8 mouse cellular contexts compared by ENCODE assay signal in genomic region chr7:80246148-80246721, GRCm38 (mm10). TPM values are rescaled to one million over a fixed set of nuclear protein-coding genes. Genes with fewer than 3 reads are reported as not detected.
DNase-seq lines count a peak whose midpoint lies in the region; ATAC-seq and TF ChIP-seq lines count a peak whose summit lies in the region.

TSS of gene Ttll13 (plus strand) at chr7:80246376.

- peak within 1 kb of the TSS; percentile 84 for H3K4me3 ChIP-seq in E14TG2a.4 (replicated peaks; ENCODE audit: low read length)
- H3K4me3 ChIP-seq in forebrain, embryonic 12.5 days (replicated peaks) = peak within 1 kb of the TSS; percentile 48
- peak within 1 kb of the TSS; percentile 80 for H3K4me3 ChIP-seq in liver, postnatal 0 days (ENCODE audit: low read depth, low read length)
- H3K4me3 ChIP-seq in neural tube, embryonic 14.5 days (ENCODE audit: low read depth, low read length) = peak within 1 kb of the TSS; percentile 60

- peak; percentile 98 for ATAC-seq in forebrain, embryonic 12.5 days (ENCODE audit: low FRiP score)
- ATAC-seq in liver, postnatal 0 days = peak; percentile 99
- peak; percentile 98 for ATAC-seq in neural tube, embryonic 14.5 days (ENCODE audit: low read depth)

- DNase-seq in c-Kit-positive CD71-positive TER-119-positive erythroid progenitor cells, embryonic 14.5 days (ENCODE audit: low spot score) = peak; percentile 96
- peak; percentile 98 for DNase-seq in heart, postnatal 10 days
- peak; percentile 86 for DNase-seq in large intestine, adult 2 months (ENCODE audit: low read depth, low spot score)
- peak; percentile 98 for DNase-seq in liver, postnatal 0 days
- DNase-seq in testis, postnatal 10 days (ENCODE audit: low spot score) = peak; percentile 99

- peak within 1 kb of the TSS; percentile 83 for H3K27ac ChIP-seq in forebrain, embryonic 12.5 days
- H3K27ac ChIP-seq in liver, postnatal 0 days (ENCODE audit: low read depth) = peak within 1 kb of the TSS; percentile 78
- H3K27ac ChIP-seq in neural tube, embryonic 14.5 days (ENCODE audit: low read depth, low read length) = peak within 1 kb of the TSS; percentile 87

- H3K27me3 ChIP-seq in E14TG2a.4 (ENCODE audit: insufficient read depth, low read length) = no peaks in the 10 kb centered on the region; the same call in 1 of the 2 replicates
- peaks cover 4% of the 10 kb centered on the region; the same call in 1 of the 2 replicates for H3K27me3 ChIP-seq in forebrain, embryonic 12.5 days
- no peaks in the 10 kb centered on the region for H3K27me3 ChIP-seq in liver, postnatal 0 days (ENCODE audit: insufficient read depth, low read length)
- H3K27me3 ChIP-seq in neural tube, embryonic 14.5 days (ENCODE audit: control insufficient read depth, insufficient read depth, low read length) = no peaks in the 10 kb centered on the region

- peak within 1 kb of the TSS; percentile 61 for H3K9ac ChIP-seq in forebrain, embryonic 12.5 days
- peak within 1 kb of the TSS; percentile 73 for H3K9ac ChIP-seq in liver, postnatal 0 days (replicated peaks)
- peak within 1 kb of the TSS; percentile 63 for H3K9ac ChIP-seq in neural tube, embryonic 14.5 days (replicated peaks; ENCODE audit: low read depth, low read length)

- intact Hi-C loops in heart, postnatal 10 days (cut with DNase I) = no loop called here

- peak; percentile 60; the same call in 1 of the 2 replicates for TF ChIP-seq EP300 in liver, postnatal 0 days (IDR thresholded peaks at IDR 0.05; ENCODE audit: low read depth)

- peak within 1 kb of the TSS; percentile 65 for H3K4me2 ChIP-seq in forebrain, embryonic 12.5 days
- H3K4me2 ChIP-seq in liver, postnatal 0 days (ENCODE audit: low read depth, low read length) = peak within 1 kb of the TSS; percentile 93
- peak within 1 kb of the TSS; percentile 56 for H3K4me2 ChIP-seq in neural tube, embryonic 14.5 days (ENCODE audit: low read depth, low read length)

- no peak for TF ChIP-seq CTCF in E14TG2a.4 (conservative IDR thresholded peaks at IDR 0.05; ENCODE audit: low read length)
- peak; percentile 59 for TF ChIP-seq CTCF in liver, postnatal 0 days (IDR thresholded peaks at IDR 0.05; ENCODE audit: low read depth)

- no peaks in the 10 kb centered on the region for H3K9me3 ChIP-seq in E14TG2a.4 (ENCODE audit: low read length)
- H3K9me3 ChIP-seq in forebrain, embryonic 12.5 days = no peaks in the 10 kb centered on the region
- no peaks in the 10 kb centered on the region for H3K9me3 ChIP-seq in liver, postnatal 0 days (ENCODE audit: low read length)
- no peaks in the 10 kb centered on the region for H3K9me3 ChIP-seq in neural tube, embryonic 14.5 days (ENCODE audit: control insufficient read depth, low read length)

- WGBS in forebrain, embryonic 12.5 days = under 1% methylated on average over 48 of the region's 48 CpGs
- WGBS in large intestine, adult 2 months = under 1% methylated on average over 48 of the region's 48 CpGs
- WGBS in liver, postnatal 0 days (ENCODE audit: insufficient replicate concordance) = under 1% methylated on average over 48 of the region's 48 CpGs
- under 1% methylated on average over 48 of the region's 48 CpGs for WGBS in neural tube, embryonic 14.5 days

- peaks cover 5% of the 10 kb centered on the region for H3K36me3 ChIP-seq in E14TG2a.4 (ENCODE audit: insufficient read depth, low read length)
- no peaks in the 10 kb centered on the region for H3K36me3 ChIP-seq in forebrain, embryonic 12.5 days (replicated peaks)
- no peaks in the 10 kb centered on the region for H3K36me3 ChIP-seq in liver, postnatal 0 days (replicated peaks; ENCODE audit: insufficient read depth, low read length)
- no peaks in the 10 kb centered on the region for H3K36me3 ChIP-seq in neural tube, embryonic 14.5 days (ENCODE audit: control insufficient read depth, insufficient read depth, low read length)

- H3K4me1 ChIP-seq in E14TG2a.4 (replicated peaks; ENCODE audit: low read depth, low read length) = peaks cover 48% of the 10 kb centered on the region
- no peaks in the 10 kb centered on the region for H3K4me1 ChIP-seq in forebrain, embryonic 12.5 days
- peaks cover 11% of the 10 kb centered on the region for H3K4me1 ChIP-seq in liver, postnatal 0 days (ENCODE audit: insufficient read depth)
- no peaks in the 10 kb centered on the region for H3K4me1 ChIP-seq in neural tube, embryonic 14.5 days (ENCODE audit: control insufficient read depth, insufficient read depth, low read length)

RNA-seq across cellular contexts. Expression of gene Ttll13, which starts in this region (rescaled TPM):
- polyA plus RNA-seq in forebrain, embryonic 12.5 days (2016; fragmentation: Nextera tagmentation; extraction: Ambion mirVana) = 1.1 and 1.3 TPM in 2 replicates
- total RNA-seq in heart, postnatal 10 days (2021) = under 1 TPM; 0.45 to 0.74 TPM
- polyA plus RNA-seq in large intestine, adult 2 months (2012; rRNA removed) = 0.05 and 0.12 TPM in 2 replicates
- 0.43 TPM in 2 replicates for polyA plus RNA-seq in liver, postnatal 0 days (2015; fragmentation: Nextera tagmentation; extraction: Ambion mirVana)
- 3.1 and 4.2 TPM in 2 replicates for polyA plus RNA-seq in neural tube, embryonic 14.5 days (2014; fragmentation: Nextera tagmentation; extraction: Ambion mirVana)

Comparison
In these comparisons a context has a peak if more than half of its experiments do, and no peak if none do; other contexts are left out.
1. Peak in every context shown above with its lines: DNase-seq, ATAC-seq, H3K4me3 ChIP-seq and H3K27ac ChIP-seq.
2. Peak in DNase-seq in heart, postnatal 10 days; RNA of the gene not detected or under 1 TPM.
3. Peak in DNase-seq in large intestine, adult 2 months; RNA of the gene not detected or under 1 TPM.
4. Peak in DNase-seq, ATAC-seq, H3K4me3 ChIP-seq, H3K27ac ChIP-seq, H3K9ac ChIP-seq and H3K4me2 ChIP-seq in liver, postnatal 0 days; RNA of the gene not detected or under 1 TPM.